Mouse (Mus musculus): ENCODE data around the gene Pou4f1. TPM values are rescaled to one million over a fixed set of nuclear protein-coding genes. Genes with fewer than 3 reads are reported as not detected.

Gene Pou4f1
- total RNA-seq (2012; rRNA removed) (3.0 and 3.2 TPM in 2 replicates), polyA plus RNA-seq (2012; ENCODE audit: insufficient read depth in 1 of 2, insufficient read length in 2 of 2, low read depth in 1 of 2, low replicate concordance in 2 of 2, missing spikeins in 1 of 2) (1 to 10 TPM in 1 of 2 experiments, not detected in 1; 8.2 TPM)

- peak; percentile 91 for DNase-seq (ENCODE audit: low read depth, low spot score)
- H3K4me3 ChIP-seq (ENCODE audit: control insufficient read depth in 1 of 2, insufficient read depth in 1 of 2, low read depth in 2 of 2, low read length in 2 of 2) = peak within 1 kb of the TSS; percentile 88 to 96
- peak within 1 kb of the TSS; percentile 90 for H3K9ac ChIP-seq (ENCODE audit: control insufficient read depth, low read depth, low read length, poor library complexity, severe bottlenecking)
- TF ChIP-seq RCOR1 (IDR thresholded peaks at IDR 0.05; ENCODE audit: low read depth, low read length) (no peak), MXI1 (IDR thresholded peaks at IDR 0.05; ENCODE audit: low read depth, low read length) (no peak), TCF12 (IDR thresholded peaks at IDR 0.05; ENCODE audit: low read depth, low read length) (peak; percentile 42; the same call in 1 of the 2 replicates), POLR2AphosphoS2 (IDR thresholded peaks at IDR 0.05; ENCODE audit: low read length) (no peak), CHD2 (IDR thresholded peaks at IDR 0.05; ENCODE audit: low read length) (peak; percentile 79), MYB (IDR thresholded peaks at IDR 0.05; ENCODE audit: low read depth, low read length) (no peak), NELFE (IDR thresholded peaks at IDR 0.05; ENCODE audit: low read depth, low read length) (no peak; the same call in 1 of the 2 replicates), ZMIZ1 (IDR thresholded peaks at IDR 0.05; ENCODE audit: low read depth, low read length) (no peak), MAZ (IDR thresholded peaks at IDR 0.05; ENCODE audit: low read depth, low read length) (no peak), E2F4 (IDR thresholded peaks at IDR 0.05; ENCODE audit: borderline replicate concordance, low read depth, low read length) (no peak), GABPA (IDR thresholded peaks at IDR 0.05; ENCODE audit: low read depth, low read length) (no peak), NRF1 (IDR thresholded peaks at IDR 0.05; ENCODE audit: insufficient read depth, low read depth, low read length, poor library complexity, severe bottlenecking) (no peak), POLR2A (IDR thresholded peaks at IDR 0.05; ENCODE audit: control insufficient read depth in 1 of 2, insufficient read depth in 1 of 2, low read depth in 1 of 2, low read length in 2 of 2, poor library complexity in 1 of 2) (peak; percentile 71 to 79; a peak in 2 of 4 replicates), KAT2A (conservative IDR thresholded peaks at IDR 0.05; ENCODE audit: low read depth, low read length) (no peak), MEF2A (IDR thresholded peaks at IDR 0.05; ENCODE audit: extremely low read depth, insufficient replicate concordance, low read depth, low read length, poor library complexity, severe bottlenecking) (no peak), ZKSCAN1 (IDR thresholded peaks at IDR 0.05; ENCODE audit: low read depth, low read length) (no peak), ZC3H11A (IDR thresholded peaks at IDR 0.05; ENCODE audit: low read depth, low read length) (no peak), HCFC1 (IDR thresholded peaks at IDR 0.05; ENCODE audit: low read depth, low read length) (0 out of 2 replicates have a peak, but pooled peaks have one; percentile 22), USF2 (IDR thresholded peaks at IDR 0.05; ENCODE audit: borderline replicate concordance in 1 of 2, insufficient read depth in 1 of 2, low read depth in 1 of 2, low read length in 2 of 2) (no peak), CHD1 (IDR thresholded peaks at IDR 0.05; ENCODE audit: low read depth, low read length) (no peak), UBTF (IDR thresholded peaks at IDR 0.05; ENCODE audit: borderline replicate concordance, insufficient read depth, low read depth, low read length) (peak; percentile 53; the same call in 1 of the 2 replicates)
- H3K27ac ChIP-seq (ENCODE audit: control insufficient read depth, low read depth, low read length) = peak within 1 kb of the TSS; percentile 65
- H3K36me3 ChIP-seq (ENCODE audit: control insufficient read depth in 1 of 2, insufficient read depth in 2 of 2, low read length in 2 of 2) = peaks cover 0 to 5% of the 10 kb centered on the region in 2 experiments; a peak in 2 of 4 replicates
- peaks cover 2 to 11% of the 10 kb centered on the region in 2 experiments for H3K4me1 ChIP-seq (ENCODE audit: control insufficient read depth in 1 of 2, insufficient read depth in 2 of 2, low read length in 2 of 2)
- H3K9me3 ChIP-seq (replicated peaks; ENCODE audit: insufficient read depth, low read length) = no peaks in the 10 kb centered on the region
- no peaks in the 10 kb centered on the region for H3K27me3 ChIP-seq (ENCODE audit: control insufficient read depth in 1 of 2, insufficient read depth in 2 of 2, low read length in 2 of 2)
- peaks cover 13% of the 10 kb centered on the region for H3K79me2 ChIP-seq (ENCODE audit: control insufficient read depth, insufficient read depth, low read length, poor library complexity)
These were observed at the start of gene Pou4f1 for GRCm38 (mm10) chr14:104467966-104468622. TSS of gene Pou4f1 (minus strand) at chr14:104467999.
